Mouse (Mus musculus) erythroblast, embryonic 14.5 days (primary cell): ENCODE measurements around the gene Epc2. TPM values are rescaled to one million over a fixed set of nuclear protein-coding genes. Genes with fewer than 3 reads are reported as not detected.

Experiments used
- H3K27me3 ChIP-seq: 2 replicates; pipeline ENCODE4 v1.6.1; 2012; ENCODE audit warnings: inconsistent platforms; ENCODE audit not compliant: control insufficient read depth
- H3K36me3 ChIP-seq: 2 replicates; pipeline ENCODE4 v1.6.1; 2012; ENCODE audit warnings: mild to moderate bottlenecking, inconsistent platforms; ENCODE audit not compliant: control insufficient read depth
- H3K4me1 ChIP-seq: 2 replicates; pipeline ENCODE4 v1.6.1; 2012; ENCODE audit warnings: inconsistent platforms; ENCODE audit not compliant: control insufficient read depth
- H3K4me3 ChIP-seq: replicated peaks from 2 replicates; pipeline ENCODE3; 2012; ENCODE audit warnings: moderate library complexity, mild to moderate bottlenecking, inconsistent platforms
- H3K9me3 ChIP-seq: 2 replicates; pipeline ENCODE4 v1.6.1; 2012; ENCODE audit warnings: low read length, inconsistent platforms, mixed read lengths; ENCODE audit not compliant: control insufficient read depth
- GATA1 ChIP-seq: IDR thresholded peaks from 2 replicates; pipeline ENCODE4 v1.6.1; 2012; ENCODE audit warnings: low read length, inconsistent platforms, mixed read lengths
- TAL1 ChIP-seq: IDR thresholded peaks from 3 replicates; pipeline ENCODE4 v1.6.1; 2012; ENCODE audit warnings: low read length, inconsistent platforms, mixed read lengths
- polyA plus RNA-seq: library from polyadenylated mRNA; stranded (reverse); fragments of >175 nt; gene quantifications from 2 replicates; pipeline ENCODE4 v1.2.3, GENCODE M21; 2012

The Epc2 gene
- polyA plus RNA-seq, 1 experiment: 0.22 TPM

DNA sequence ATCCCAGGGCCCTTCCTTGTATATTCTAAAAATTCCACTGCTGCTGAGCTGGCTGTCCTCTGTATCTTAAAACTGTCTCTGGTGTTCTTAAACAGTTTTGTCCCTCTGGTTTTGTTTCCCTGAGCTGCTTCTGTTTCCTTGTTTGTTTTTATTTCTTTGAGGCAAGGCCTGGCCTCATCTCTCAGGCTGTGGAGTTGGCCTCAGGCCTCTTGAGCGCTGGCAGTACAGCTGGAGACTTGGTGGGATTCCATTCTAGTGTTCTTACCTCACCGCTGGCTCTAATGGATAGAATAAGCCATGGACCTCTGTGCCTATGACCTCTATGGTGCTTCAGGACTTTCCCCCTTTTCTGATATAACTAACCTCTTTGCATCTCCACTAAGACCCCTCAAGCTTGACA lies 64.7 kb downstream of the Epc2 start:
- Histone ChIP-seq H3K36me3 (peaks cover 9% of the 10 kb centered on the region), H3K9me3 (no peaks in the 10 kb centered on the region), H3K4me3 (no peak overlapping the region), H3K27me3 (no peaks in the 10 kb centered on the region), H3K4me1 (no peaks in the 10 kb centered on the region)
- no peak for TF ChIP-seq TAL1
- TF ChIP-seq GATA1: no peak

DNA sequence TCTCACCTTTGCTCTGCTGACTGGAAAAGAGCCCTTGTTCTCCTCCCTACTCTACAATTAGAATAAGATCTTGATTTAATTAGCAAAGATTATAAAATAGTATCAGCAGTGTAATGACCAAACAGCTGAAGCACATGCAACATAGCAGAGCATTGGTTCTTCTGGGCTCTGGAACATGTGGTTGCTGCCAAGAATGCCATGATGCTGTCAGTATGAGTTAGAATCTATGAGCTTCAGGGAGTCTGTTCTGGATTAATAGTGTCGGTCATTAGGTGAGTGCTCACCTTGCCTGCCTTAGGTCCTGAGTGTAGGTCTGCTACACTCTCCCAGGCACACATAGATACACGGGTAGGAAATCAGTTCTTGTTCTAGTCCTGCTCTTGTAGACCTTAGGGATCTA lies 69.1 kb downstream of the Epc2 start:
- no peak for TF ChIP-seq TAL1
- no peak for TF ChIP-seq GATA1
- H3K36me3 ChIP-seq: peaks cover 28% of the 10 kb centered on the region

DNA sequence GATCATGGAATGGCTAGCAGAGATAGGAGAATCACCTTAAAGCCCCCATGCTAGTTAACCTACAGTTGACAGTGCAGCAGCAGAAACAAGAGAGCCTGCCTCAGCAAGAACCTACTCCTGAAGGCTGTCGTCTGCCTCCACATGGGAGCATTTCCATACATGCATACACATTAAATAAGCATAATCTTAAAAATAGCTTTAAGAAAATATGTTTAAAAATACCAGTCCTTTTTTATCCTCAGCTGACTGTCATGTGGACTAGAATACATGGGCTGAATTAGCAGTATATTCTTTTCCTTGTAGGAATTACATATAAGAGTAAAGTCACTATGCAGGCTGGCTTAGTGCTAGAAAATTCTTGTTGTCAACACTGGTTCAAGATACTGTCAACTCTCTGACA lies 69.7 kb downstream of the Epc2 start:
- Histone ChIP-seq H3K4me1 (no peaks in the 10 kb centered on the region), H3K4me3 (no peak overlapping the region), H3K36me3 (peaks cover 28% of the 10 kb centered on the region), H3K9me3 (no peaks in the 10 kb centered on the region), H3K27me3 (no peaks in the 10 kb centered on the region)
- no peak for TF ChIP-seq TAL1
- TF ChIP-seq GATA1: no peak

More for the DNA sequence above, 69.1 kb downstream of the Epc2 start:
- H3K4me3 ChIP-seq: no peak overlapping the region
- no peaks in the 10 kb centered on the region for H3K27me3 ChIP-seq
- no peaks in the 10 kb centered on the region for H3K4me1 ChIP-seq
- no peaks in the 10 kb centered on the region for H3K9me3 ChIP-seq

DNA sequence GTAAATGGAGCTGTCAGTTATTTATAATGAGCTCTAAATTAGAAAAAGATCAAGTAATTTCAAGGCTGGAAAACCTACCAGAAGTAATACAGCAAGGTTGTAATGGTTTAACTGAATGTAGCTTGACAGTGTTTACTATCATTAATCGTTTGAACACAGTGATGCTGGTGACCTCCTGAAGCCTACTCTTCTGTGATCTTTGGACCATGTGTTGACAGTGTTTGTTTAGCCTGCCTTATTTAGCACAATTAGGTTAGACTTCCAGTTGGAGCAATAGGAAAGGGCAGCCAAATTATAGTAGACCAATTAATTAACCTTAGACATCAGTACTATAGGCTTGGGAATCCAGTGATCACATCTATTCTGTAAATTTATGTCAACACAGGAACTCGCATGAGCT lies 70.3 kb downstream of the Epc2 start:
- peaks cover 28% of the 10 kb centered on the region for H3K36me3 ChIP-seq
- no peaks in the 10 kb centered on the region for H3K4me1 ChIP-seq
- no peaks in the 10 kb centered on the region for H3K9me3 ChIP-seq
- TF ChIP-seq TAL1 (no peak), GATA1 (no peak)
- no peaks in the 10 kb centered on the region for H3K27me3 ChIP-seq
- no peak overlapping the region for H3K4me3 ChIP-seq

DNA sequence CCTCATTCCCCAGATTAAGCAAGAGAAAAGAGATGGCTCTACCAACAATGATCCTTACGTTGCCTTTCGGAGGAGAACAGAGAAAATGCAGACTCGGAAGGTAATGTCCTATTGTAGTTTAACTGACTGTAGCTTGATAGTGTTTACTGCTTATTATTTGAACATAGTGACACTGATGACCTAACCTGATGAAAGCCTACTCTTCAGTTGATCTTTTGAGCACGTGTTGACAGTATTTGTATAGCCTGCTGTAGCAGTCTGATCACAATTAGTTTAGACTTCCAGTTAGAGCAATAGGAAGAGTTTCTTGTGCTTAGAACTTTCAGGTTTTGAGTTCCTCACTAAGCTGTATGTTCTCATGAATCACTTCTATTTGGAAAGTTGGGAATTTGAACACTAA lies 71.3 kb downstream of the Epc2 start:
- Histone ChIP-seq H3K27me3 (no peaks in the 10 kb centered on the region), H3K9me3 (no peaks in the 10 kb centered on the region), H3K4me1 (no peaks in the 10 kb centered on the region), H3K4me3 (no peak overlapping the region), H3K36me3 (peaks cover 27% of the 10 kb centered on the region)
- no peak for TF ChIP-seq GATA1
- no peak for TF ChIP-seq TAL1

DNA sequence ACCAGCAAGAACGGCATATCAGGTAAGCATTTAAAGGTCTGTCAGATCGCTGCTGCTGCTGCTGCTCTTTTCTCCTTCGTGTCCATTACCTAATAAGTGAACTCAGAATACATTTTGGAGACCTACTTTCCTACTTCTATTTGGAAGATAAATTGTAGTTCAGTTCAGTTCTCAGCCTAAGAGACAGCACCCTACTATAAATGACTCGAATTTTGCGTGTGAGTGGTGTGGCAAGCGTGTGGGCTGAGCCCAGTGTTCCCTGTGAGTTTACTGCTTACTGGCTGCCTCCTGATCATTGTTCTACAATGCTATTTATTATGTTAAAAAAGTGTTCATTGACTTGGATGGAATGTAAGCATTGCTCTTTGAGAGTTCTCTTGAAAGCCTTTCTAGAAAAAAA lies 85.9 kb downstream of the Epc2 start:
- Histone ChIP-seq H3K27me3 (no peaks in the 10 kb centered on the region), H3K4me1 (no peaks in the 10 kb centered on the region), H3K4me3 (no peak overlapping the region), H3K36me3 (peaks cover 47% of the 10 kb centered on the region), H3K9me3 (no peaks in the 10 kb centered on the region)
- TF ChIP-seq TAL1 (no peak), GATA1 (no peak)

DNA sequence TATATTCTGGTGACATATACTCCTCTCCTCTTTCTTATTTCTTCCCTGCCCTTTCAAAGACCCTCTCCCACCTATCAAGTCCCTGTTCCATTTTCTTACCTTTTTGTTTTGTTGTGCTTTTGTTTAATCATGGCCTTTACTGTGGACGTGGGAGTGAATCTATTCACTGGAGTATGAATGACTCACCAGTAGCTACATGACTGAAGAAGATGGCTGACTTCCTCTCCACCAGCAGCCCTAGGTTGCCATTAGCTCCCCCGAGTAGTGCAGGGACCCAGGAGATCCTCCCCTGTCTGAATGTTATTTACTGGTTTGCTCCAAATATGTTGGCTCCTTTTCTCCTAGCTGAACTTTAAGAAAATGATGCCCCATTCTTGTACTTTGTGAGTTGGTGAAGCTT lies 86.8 kb downstream of the Epc2 start:
- Histone ChIP-seq H3K27me3 (no peaks in the 10 kb centered on the region), H3K4me1 (no peaks in the 10 kb centered on the region), H3K4me3 (no peak overlapping the region), H3K9me3 (no peaks in the 10 kb centered on the region), H3K36me3 (peaks cover 50% of the 10 kb centered on the region)
- TF ChIP-seq GATA1: no peak

DNA sequence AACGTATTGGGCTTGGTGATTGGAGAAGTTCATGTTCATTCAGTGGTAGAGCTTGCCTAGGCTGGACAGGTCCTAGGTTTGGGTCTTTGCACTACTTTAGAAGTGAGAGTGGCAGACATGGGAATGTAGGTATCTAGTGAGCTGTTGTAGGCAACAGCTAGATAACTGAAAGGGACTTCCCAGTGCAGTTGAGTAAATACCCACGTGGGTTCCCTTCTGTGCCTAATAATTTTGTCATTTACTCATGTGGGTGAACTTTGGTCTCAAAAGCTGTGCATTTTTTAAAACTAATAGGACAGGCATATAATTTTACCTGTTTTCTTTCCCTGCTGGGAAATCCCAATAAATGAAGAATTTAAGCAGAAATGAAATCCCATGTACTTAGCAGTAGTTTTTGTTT lies 88.5 kb downstream of the Epc2 start:
- TF ChIP-seq GATA1: no peak
- no peak for TF ChIP-seq TAL1
- Histone ChIP-seq H3K9me3 (no peaks in the 10 kb centered on the region), H3K4me3 (no peak overlapping the region), H3K27me3 (no peaks in the 10 kb centered on the region), H3K36me3 (peaks cover 39% of the 10 kb centered on the region), H3K4me1 (no peaks in the 10 kb centered on the region)

DNA sequence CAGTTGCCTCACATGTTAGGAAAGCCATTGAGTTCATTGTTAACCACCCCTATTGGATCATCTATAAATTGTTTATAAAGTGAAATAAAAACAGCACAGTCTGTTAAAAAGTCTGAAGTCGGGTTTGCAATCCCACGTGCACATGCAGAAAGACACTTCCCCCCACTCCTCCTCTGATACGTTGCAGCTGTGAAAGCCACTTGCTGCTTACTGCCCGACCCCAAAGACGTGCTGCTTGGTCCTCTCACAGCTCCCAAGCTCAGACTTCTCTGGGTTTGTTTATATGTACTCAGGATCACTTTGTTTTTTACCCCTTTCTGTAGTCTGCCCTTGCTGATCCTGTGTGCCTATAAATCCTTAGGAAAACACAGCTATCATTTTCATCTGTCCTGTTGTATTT lies 96.5 kb downstream of the Epc2 start:
- Histone ChIP-seq H3K4me3 (no peak overlapping the region), H3K27me3 (no peaks in the 10 kb centered on the region), H3K36me3 (peaks cover 62% of the 10 kb centered on the region), H3K4me1 (peaks cover 2% of the 10 kb centered on the region), H3K9me3 (no peaks in the 10 kb centered on the region)
- no peak for TF ChIP-seq GATA1
- no peak for TF ChIP-seq TAL1

DNA sequence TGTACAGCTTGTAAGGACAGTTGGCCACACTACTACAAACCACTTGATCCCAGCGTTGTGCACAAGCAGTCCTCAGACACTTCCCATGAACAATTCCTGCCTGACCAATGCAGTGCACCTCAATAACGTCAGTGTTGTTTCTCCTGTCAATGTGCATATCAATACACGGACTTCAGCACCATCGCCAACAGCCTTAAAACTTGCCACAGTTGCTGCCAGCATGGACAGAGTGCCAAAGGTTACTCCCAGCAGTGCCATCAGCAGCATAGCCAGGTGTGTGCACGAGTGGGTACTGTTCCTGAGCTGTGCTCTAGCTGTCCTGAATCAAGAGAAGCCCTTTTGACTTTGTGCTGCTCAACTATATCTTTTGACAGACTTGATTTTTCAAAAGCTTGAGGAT lies 97.2 kb downstream of the Epc2 start:
- TF ChIP-seq GATA1: no peak
- TF ChIP-seq TAL1: no peak
- H3K9me3 ChIP-seq: no peaks in the 10 kb centered on the region
- H3K4me3 ChIP-seq: no peak overlapping the region
- H3K36me3 ChIP-seq: peaks cover 69% of the 10 kb centered on the region
- peaks cover 5% of the 10 kb centered on the region for H3K4me1 ChIP-seq
- H3K27me3 ChIP-seq: no peaks in the 10 kb centered on the region
